Mouse (Mus musculus): Measurements from ENCODE around the gene Gm33543. TPM values are rescaled to one million over a fixed set of nuclear protein-coding genes. Genes with fewer than 3 reads are reported as not detected.

The Gm33543 gene
- not detected for total RNA-seq (2021)
- long read RNA-seq, experiment 1, result 0 reads
- long read RNA-seq, experiment 2, result 0 reads

DNA sequence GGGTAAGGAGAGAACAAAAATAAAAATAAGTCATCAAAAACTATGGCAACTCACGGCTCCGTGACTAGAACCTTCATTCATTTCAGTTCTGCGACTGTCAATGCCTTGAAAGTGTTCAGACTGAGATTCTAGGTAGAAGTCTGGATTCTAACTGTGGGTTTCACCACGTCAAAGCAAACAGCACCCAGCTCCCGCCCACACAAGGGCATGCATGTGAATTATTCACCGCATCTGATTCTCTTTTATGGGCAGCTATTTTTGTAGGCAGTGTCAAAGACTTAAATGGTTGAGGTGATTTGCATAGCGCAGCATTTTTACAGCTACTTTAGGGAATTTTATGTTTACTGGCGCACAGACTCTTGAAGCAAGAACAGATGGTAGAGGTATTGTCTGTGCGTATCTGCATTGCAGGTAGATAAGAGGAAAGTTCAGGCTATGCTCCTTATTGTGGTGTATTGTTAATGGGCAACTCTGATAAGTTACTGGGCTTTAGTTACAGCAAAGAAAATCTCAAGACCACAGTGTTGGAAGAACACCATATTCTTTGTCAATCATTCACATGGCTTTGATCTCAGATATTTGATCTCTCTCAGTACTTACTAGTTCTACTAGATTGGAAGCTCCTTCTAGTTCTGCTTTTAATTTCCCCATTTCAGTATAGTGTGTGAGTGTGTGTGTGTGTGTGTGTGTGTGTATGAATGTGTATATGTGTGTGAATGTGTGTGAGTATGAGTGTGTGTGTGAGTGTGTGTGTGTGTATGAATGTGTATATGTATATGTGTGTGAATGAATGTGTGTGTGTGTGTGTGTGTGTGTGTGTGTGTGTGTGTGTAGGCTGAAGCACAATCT lies at the start of gene Gm33543:
Gene Gm33543 (minus strand): TSS at position 142 of the 849 bp plus-strand sequence.
- DNase-seq (ENCODE audit: low spot score in 2 of 2), result no peak
- no peak for TF ChIP-seq CTCF (conservative IDR thresholded peaks at IDR 0.05)
- Histone ChIP-seq H3K27ac (no peak within 1 kb of the TSS), H3K4me3 (no peak within 1 kb of the TSS)

DNA sequence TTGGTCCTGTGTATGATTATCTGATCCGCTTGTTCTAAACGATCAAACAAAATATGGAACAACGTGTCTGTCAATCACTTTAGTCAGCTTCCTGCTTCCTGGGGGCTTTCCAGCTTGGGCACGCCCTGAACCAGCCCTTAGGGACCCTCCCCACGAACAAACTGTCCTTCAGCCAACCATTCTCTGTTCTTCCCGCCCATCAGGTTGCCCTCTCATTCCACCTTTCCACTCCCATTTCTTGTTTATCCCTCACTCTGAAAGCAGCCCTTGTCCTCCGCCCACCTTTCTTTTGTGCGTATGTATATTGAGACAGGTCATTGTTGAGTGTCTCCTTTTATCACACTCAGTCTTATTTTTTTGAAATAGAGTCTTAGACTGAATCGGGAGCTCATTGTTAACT lies 49.4 kb upstream of the Gm33543 start:
- Histone ChIP-seq H3K27ac (no peak overlapping the region), H3K4me3 (no peak overlapping the region)
- DNase-seq (ENCODE audit: low spot score in 2 of 2), result no peak
- no peak for TF ChIP-seq CTCF (conservative IDR thresholded peaks at IDR 0.05)

DNA sequence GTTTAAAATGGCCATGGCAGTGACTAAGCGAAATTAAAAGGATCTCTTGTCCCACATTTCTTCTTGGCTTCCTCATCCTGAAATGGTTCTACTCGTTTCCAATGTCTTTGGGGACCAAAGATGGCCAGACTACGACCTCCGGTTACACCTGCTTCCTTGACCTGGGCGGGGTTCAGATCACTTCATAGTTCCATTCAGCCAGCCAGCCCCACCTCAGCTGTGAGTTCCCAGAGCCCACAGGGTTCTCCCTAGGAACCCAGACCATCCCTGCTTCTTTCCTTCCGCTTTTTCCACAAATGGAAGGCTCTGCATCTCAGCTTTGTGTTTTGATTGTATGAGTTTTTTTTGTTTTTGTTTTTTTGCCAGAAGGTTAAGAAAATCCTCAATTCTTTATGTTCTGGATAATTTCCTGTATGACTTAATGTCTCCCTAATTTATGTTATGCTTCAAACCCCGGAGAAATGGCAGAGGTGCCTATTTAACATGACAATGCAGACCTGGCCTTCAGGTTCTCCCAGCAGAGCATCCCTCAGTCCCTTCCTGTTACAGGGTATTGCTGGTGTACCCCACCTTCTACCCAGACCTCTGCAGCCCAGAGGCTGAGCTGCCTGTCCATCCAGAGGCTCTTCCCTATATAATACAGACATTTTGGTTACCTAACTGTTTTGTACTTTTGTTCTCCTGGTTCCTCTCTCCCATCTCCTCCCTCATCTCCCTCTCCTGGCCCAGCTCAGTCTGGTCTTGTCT lies 48.7 kb upstream of the Gm33543 start:
- no peak for TF ChIP-seq CTCF (conservative IDR thresholded peaks at IDR 0.05)
- DNase-seq (ENCODE audit: low spot score in 2 of 2), result no peak
- no peak overlapping the region for H3K4me3 ChIP-seq
- no peak overlapping the region for H3K27ac ChIP-seq

DNA sequence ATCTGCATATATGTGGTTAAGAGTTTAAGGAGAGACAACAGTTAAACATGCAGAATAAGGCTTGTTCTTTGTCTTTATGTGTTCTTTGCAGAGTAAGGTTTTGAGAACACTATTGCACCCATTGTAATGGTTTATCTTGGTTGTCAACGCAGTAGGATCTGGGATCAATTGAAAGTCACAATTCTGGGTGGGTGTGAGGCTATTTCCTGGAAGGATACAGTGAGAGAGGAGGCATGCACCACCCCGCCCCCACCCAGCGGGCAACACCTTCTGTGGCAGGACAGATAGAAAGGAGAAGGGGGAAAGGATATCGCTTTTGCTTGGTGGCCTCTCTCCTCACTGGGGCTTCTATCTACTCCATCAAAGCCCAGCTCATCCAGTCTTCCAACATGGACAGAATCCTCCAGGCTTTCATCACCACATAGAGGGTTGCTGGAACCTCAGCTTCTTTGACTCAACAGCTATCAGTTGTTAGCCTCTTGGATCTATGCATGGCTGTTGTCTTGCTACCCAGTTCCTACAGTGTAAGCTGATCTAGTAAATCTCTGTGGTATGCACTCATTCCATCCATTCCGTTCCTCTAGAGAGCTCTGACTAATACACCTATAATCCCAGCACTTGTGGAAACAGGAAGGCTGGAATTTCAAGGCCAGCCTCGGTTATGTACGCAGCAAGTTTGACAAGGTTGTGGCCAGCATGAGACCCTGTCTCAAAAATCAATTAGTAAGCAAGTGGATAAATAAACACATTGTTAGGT lies 41.2 kb upstream of the Gm33543 start:
- TF ChIP-seq CTCF (conservative IDR thresholded peaks at IDR 0.05), result no peak
- no peak for DNase-seq (ENCODE audit: low spot score in 2 of 2)
- no peak overlapping the region for H3K4me3 ChIP-seq

DNA sequence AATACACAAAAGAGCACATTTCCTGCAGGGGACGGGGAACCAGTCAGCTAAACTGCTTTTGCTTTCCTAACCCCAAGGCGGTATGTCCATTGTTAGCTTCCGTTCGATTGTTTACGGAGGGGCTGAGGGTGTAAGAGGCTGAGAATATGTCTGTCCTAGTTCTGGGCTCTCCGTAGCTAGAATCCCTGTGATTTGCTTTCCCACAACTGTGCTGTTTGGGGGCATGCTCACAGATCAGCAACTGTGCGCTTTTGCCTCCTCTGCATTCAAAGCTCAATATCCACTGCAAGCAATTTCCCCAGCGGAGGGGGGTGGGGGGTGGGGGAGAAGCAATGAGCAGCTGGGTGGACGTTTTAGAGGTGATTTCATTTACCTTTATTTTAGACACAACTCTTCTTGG lies 39.3 kb upstream of the Gm33543 start:
- no peak overlapping the region for H3K27ac ChIP-seq
- DNase-seq (ENCODE audit: low spot score in 2 of 2), result no peak
- no peak overlapping the region for H3K4me3 ChIP-seq
- TF ChIP-seq CTCF (conservative IDR thresholded peaks at IDR 0.05), result no peak

More for the DNA sequence above, 41.2 kb upstream of the Gm33543 start:
- no peak overlapping the region for H3K27ac ChIP-seq

DNA sequence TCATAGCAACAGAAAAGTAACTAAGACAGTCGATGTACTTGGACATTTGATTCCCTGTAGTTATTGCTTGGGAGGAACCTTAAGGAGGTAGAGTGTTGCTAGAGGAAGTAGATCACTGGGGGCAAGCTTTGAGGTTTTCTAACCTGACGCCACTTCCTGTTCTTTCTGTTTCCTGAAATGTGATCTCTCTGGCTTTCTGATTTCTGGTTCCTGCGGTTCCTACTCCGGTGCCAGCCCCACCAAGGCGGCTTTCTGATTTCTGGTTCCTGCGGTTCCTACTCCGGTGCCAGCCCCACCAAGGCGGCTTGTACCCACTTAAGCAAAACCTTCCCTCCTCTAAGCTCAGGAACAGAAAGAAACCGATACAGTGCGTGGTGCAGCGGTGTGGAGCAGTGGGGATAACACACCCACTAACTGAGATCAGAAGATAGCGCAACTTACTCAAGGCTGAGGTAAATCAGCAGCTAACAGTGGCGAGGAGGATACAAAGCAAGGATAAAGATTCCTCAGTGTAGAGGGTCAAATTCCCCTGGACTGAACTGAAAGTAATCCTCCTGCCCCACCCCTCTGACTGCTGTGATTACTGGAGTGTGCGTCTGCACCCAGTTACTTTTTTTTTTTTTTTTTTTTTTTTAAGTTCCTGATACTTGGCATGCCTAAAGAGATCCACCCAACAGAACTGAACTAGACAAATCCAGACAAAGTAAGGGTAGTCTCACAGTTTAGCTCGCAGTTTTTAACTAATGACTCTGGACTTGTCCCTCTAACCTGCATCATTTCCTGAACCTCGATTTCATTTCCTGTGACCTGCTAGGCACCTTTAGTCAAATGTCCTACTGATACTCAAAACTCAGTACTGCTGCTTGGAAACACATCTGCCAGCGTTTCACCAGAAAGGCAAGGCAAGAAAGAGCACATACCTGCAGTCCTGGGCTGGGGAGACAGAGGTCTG lies 37.5 kb upstream of the Gm33543 start:
- TF ChIP-seq CTCF (conservative IDR thresholded peaks at IDR 0.05), result no peak
- no peak overlapping the region for H3K4me3 ChIP-seq

DNA sequence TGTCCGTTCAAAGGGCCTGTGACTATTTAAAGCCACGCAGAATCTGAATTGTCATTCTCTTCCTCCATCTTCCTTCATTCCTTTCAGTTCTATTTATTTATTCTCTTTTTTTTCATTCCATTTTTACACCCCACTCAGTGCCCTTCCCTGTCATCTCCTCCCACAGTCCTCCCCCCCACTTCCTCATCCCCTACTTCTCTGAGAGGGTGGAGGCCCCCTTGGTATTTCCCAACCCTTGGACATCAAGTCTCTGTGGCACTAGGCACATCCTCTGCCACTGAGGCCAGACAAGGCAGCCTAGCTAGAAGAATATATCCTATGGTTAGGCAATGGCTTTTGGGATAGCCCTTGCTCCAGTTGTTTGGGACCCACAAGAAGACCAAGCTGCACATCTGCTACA lies 28.1 kb upstream of the Gm33543 start:
- DNase-seq (ENCODE audit: low spot score in 2 of 2), result no peak
- no peak for TF ChIP-seq CTCF (conservative IDR thresholded peaks at IDR 0.05)
- no peak overlapping the region for H3K4me3 ChIP-seq
- H3K27ac ChIP-seq, result no peak overlapping the region

More for the DNA sequence above, 37.5 kb upstream of the Gm33543 start:
- H3K27ac ChIP-seq, result no peak overlapping the region
- no peak for DNase-seq (ENCODE audit: low spot score in 2 of 2)

DNA sequence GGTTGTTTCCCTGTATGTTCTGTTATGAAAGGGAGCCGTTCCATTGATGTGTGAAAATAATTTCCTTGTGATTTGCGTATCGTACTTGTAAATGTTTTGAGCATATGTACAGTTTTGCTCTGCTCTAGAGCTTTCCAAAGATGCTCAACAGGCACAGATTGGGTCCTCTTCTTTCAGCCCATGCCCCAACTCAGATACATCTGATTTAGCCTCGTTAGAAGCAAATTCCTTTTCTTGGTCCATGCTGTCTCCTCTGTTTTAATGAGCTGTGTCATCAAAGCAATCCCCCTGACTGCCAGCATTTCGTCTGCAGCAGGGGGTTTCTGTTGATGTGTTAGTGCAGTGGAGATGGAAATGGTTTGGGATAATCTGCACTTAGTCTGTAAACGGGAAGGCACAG lies 25.6 kb upstream of the Gm33543 start:
- DNase-seq (ENCODE audit: low spot score in 2 of 2), result no peak
- Histone ChIP-seq H3K4me3 (no peak overlapping the region), H3K27ac (no peak overlapping the region)
- TF ChIP-seq CTCF (conservative IDR thresholded peaks at IDR 0.05), result no peak

DNA sequence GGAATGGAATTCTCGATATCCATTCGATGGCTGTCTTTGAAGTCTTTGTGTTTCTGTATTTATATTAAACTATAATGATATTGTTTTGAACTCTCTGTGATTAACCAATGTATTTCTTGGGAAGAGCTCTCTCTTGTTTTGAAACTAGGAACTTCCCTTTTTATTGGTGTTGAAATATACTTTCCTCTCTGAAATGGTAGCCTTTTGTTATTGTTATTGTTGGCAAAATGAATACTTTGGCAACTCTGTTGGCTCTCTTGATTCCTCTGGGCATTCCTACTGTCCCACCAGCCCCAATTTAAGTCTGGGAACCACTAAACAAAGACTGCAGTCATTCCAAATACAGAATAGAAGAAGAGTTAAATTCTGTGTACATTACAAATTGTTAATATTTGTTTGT lies 24.9 kb upstream of the Gm33543 start:
- Histone ChIP-seq H3K27ac (no peak overlapping the region), H3K4me3 (no peak overlapping the region)
- TF ChIP-seq CTCF (conservative IDR thresholded peaks at IDR 0.05), result no peak
- no peak for DNase-seq (ENCODE audit: low spot score in 2 of 2)

DNA sequence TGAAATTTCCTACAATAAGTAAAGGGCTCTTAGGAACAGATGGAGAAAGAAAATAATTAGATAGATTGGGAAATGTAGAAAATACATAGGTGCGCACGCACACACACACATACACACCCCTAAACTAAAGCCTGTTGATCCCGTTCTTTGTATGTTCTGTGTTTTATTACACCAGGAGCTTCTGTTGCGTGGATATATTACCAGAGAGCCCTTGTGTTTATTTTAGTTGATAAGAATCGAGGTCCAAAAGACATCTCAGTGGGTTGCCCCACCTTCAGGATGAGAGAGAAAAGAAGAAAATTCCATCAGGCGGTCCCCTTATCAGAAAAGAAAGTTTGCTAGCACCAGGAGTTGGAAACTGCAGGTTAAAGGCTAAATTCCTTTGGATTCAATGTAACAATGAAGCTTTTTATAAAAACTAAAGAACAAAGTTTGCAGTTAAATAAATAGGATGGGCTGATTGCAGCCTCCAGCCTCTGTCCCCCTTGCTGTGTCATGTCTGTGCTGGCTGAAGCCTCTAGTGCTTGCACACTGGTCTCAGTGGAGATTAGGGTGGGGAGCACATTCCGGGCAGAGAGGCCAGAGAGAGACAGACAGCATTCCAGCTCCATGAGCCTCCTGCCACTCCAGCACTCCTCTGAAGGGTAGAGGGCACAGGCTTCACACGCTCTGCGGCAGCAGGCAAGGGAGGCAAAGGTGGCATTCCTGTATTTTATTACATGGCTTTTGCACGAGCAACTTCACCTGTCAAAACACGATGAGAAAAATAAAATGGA lies 21.8 kb upstream of the Gm33543 start:
- no peak overlapping the region for H3K4me3 ChIP-seq
- DNase-seq (ENCODE audit: low spot score in 2 of 2), result no peak
- no peak for TF ChIP-seq CTCF (conservative IDR thresholded peaks at IDR 0.05)
- no peak overlapping the region for H3K27ac ChIP-seq

DNA sequence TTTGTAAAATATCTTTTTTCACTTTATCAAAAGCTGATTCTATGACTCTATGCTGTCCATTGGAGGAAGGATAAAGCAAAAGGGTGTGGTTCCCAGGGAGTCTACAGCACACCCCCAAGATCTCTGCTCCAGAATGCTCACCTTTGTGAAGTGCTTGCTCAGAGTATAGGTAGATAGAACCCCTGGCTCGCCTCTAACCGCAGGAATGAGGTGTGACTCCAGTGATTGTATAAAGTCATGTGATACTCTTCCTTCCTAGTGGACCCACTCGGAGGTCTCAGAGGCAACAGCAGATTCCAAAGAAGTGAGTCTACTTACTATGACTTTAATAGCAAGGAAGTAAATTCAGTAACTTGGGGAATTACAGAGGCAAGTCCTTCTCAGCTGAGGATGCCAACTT lies 19.9 kb upstream of the Gm33543 start:
- no peak for DNase-seq (ENCODE audit: low spot score in 2 of 2)
- TF ChIP-seq CTCF (conservative IDR thresholded peaks at IDR 0.05), result no peak
- Histone ChIP-seq H3K27ac (no peak overlapping the region), H3K4me3 (no peak overlapping the region)

Data from layer of hippocampus, adult 2 months (tissue).